Mouse (Mus musculus): ENCODE results near the gene Fam155a. TPM values are rescaled to one million over a fixed set of nuclear protein-coding genes. Genes with fewer than 3 reads are reported as not detected.
A peak's percentile ranks its signal among the peaks of the same experiment; 100 is the strongest.

Fam155a gene
- polyA plus RNA-seq, 1 experiment from 2014 or later, result 1.0 TPM

DNA sequence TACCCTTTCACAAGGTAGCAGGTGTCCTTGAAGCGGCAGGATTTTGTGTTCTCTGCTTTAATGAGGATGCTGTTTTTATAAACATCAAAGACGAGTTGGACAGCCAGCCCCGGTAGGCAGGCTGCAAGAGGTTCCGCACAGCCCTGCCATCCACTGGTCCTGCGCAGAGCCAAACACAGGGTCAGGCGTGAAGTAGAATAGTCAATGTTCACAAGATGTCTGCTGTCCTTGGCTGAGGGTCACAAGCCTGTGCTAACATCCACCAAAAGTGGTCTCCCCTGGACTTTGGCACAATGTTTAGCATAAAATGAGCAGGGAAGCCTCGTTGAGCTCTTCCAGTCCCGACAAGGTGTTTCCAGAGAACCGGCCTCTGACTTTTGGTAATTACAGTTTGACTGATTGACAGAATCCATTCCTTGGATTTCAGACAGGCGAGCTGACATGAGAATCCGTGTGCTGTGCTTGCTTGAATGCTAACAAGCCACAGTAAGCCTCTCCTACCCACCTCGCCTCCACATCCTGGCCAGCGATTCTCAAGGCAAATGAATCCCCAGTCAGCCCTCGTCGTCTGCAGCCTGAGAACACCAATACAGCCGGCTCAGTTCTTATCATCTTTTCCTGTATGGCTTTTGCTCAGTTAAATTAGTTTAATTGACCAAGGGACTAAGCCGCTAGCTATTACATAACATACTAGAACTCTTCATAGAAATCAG lies 522.7 kb downstream of the Fam155a start:
- Histone ChIP-seq H3K4me1 (peaks cover 6% of the 10 kb centered on the region), H3K4me3 (no peak overlapping the region), H3K27ac (no peak overlapping the region), H3K27me3 (no peaks in the 10 kb centered on the region), H3K36me3 (no peaks in the 10 kb centered on the region), H3K9ac (no peak overlapping the region), H3K4me2 (no peak overlapping the region), H3K9me3 (no peaks in the 10 kb centered on the region)
- 66% methylated on average over 17 of the region's 17 CpGs for WGBS
- no peak for ATAC-seq (ENCODE audit: insufficient number of reproducible peaks, insufficient read depth, low FRiP score, low TSS enrichment, low read depth)

DNA sequence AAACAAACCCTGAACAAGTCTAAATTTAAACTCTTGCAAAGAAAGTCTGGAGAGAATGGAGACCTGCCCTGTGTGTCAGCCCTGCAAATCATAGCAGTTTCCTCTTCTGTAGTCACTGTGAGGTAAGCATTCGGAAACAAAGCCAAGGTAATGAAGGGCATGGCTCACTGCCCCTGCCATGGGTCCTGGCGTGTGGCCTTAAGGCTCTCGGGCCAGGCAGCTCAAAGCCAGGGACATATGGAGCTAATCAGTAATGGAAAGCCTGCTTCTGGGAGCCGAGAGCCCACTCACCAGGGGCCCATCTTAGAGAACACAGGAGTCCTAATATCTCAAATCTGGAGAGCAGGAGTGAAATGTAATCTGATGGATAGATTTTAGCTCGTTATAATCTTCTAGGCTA lies 525.0 kb downstream of the Fam155a start:
- no peak overlapping the region for H3K4me2 ChIP-seq
- H3K27ac ChIP-seq, result no peak overlapping the region
- no peaks in the 10 kb centered on the region for H3K27me3 ChIP-seq
- WGBS, result 22% methylated on average over 5 of the region's 5 CpGs
- peaks cover 6% of the 10 kb centered on the region for H3K4me1 ChIP-seq
- no peaks in the 10 kb centered on the region for H3K9me3 ChIP-seq
- no peaks in the 10 kb centered on the region for H3K36me3 ChIP-seq
- ATAC-seq (ENCODE audit: insufficient number of reproducible peaks, insufficient read depth, low FRiP score, low TSS enrichment, low read depth), result no peak
- no peak overlapping the region for H3K4me3 ChIP-seq
- no peak overlapping the region for H3K9ac ChIP-seq

DNA sequence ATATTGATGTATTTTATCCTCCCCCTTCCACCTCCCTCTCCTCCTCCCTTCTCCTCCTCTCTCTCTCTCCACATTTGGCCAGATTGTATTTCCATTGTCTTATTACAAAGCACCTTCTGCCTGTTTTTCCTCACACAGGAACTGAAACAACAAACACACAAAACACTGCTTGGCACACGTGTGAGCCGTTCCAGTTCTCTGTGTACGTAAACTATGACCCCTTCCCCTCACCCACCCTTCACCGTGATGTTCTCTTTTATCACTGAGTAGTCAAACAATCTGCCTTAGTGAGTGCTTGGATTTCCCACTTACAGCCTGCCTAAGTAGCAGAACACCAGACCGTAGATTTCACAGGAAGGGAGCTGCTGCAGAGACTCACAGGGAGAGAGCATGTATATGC lies 530.0 kb downstream of the Fam155a start:
- Histone ChIP-seq H3K27me3 (no peaks in the 10 kb centered on the region), H3K27ac (no peak overlapping the region), H3K36me3 (no peaks in the 10 kb centered on the region), H3K9me3 (no peaks in the 10 kb centered on the region), H3K9ac (no peak overlapping the region), H3K4me1 (peaks cover 10% of the 10 kb centered on the region), H3K4me2 (no peak overlapping the region), H3K4me3 (no peak overlapping the region)
- 34% methylated on average over 5 of the region's 5 CpGs for WGBS
- ATAC-seq (ENCODE audit: insufficient number of reproducible peaks, insufficient read depth, low FRiP score, low TSS enrichment, low read depth), result no peak

DNA sequence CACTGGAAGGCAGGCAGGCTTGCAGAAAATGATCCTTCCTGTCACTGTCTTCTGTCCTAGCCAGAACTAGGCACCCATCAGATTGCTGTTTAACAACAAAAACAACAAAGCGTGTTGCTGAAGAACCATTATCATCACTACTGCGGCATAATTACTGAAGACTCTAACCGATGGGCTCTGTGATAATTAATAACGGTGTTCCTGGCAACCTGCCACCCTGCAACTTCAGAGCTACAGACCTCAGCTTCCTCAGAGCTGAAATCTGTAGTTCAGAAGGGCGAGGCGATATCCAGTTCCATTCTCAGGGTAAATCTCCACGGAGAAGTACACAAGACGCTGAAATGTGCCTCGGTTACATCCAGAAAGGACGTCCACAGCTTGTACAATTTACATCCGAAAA lies 531.2 kb downstream of the Fam155a start:
- no peak overlapping the region for H3K4me3 ChIP-seq
- H3K4me2 ChIP-seq, result no peak overlapping the region
- ATAC-seq (ENCODE audit: insufficient number of reproducible peaks, insufficient read depth, low FRiP score, low TSS enrichment, low read depth), result no peak
- 0 out of 2 replicates have a peak, but pooled peaks cover under 1% of the 10 kb centered on the region for H3K27me3 ChIP-seq
- no peaks in the 10 kb centered on the region for H3K36me3 ChIP-seq
- H3K4me1 ChIP-seq, result peaks cover 14% of the 10 kb centered on the region
- H3K9me3 ChIP-seq, result no peaks in the 10 kb centered on the region
- no peak overlapping the region for H3K27ac ChIP-seq
- no peak overlapping the region for H3K9ac ChIP-seq
- WGBS, result 51% methylated on average over 11 of the region's 11 CpGs

DNA sequence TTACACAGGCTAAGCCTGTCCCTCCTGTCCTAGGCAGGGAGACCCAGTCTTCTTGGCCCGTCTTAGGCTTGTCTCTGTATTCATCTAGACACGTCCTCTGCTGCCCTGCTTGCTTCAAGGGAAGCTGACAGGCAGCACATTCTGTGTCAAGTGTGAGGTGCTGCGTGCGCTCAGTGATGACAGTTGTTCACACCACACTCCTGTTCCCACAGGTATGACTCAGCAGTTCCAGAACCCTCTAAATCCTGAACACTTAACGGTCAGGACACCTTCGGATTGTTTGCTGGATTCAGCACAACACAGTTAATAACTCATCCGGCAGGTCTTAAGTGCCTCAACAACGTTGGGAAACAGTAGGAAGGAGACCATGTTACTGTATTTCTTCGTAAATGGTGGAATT lies 532.0 kb downstream of the Fam155a start:
- no peak overlapping the region for H3K4me2 ChIP-seq
- no peak for ATAC-seq (ENCODE audit: insufficient number of reproducible peaks, insufficient read depth, low FRiP score, low TSS enrichment, low read depth)
- H3K9ac ChIP-seq, result no peak overlapping the region
- WGBS, result 82% methylated on average over 9 of the region's 9 CpGs
- no peak overlapping the region for H3K4me3 ChIP-seq
- no peak overlapping the region for H3K27ac ChIP-seq
- no peaks in the 10 kb centered on the region for H3K36me3 ChIP-seq
- peaks cover 14% of the 10 kb centered on the region for H3K4me1 ChIP-seq
- H3K27me3 ChIP-seq, result 0 out of 2 replicates have a peak, but pooled peaks cover 2% of the 10 kb centered on the region
- H3K9me3 ChIP-seq, result no peaks in the 10 kb centered on the region

DNA sequence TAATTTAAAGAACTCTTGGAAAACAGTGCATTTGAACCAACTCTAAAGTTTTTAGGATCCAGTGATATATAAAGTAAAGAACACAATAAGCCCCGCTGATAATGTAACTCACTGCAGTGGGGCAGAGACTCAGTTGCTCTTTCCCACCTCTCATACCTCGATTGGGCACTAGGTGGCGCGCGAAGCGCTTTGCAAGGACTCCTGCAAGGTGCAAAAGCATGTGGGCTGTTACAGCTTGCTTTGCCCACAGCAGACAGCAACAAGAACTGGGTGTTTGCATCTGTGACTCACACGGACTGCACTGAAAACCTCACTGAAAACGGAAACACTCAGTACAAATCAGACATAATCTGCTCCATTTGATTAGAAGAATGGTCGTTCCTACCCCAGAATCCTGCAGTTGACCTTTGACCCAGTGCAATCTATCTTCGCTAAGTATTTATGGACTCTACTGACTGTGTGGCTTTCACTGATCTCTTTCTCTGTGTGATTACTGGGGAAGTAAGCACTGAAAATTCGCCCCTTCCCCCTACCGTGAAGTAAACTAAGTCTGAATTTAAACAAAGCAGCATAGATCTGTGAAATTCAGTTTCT lies 537.5 kb downstream of the Fam155a start:
- Histone ChIP-seq H3K9me3 (no peaks in the 10 kb centered on the region), H3K36me3 (no peaks in the 10 kb centered on the region), H3K9ac (no peak overlapping the region), H3K27ac (no peak overlapping the region), H3K4me1 (peaks cover 8% of the 10 kb centered on the region), H3K27me3 (peaks cover 2% of the 10 kb centered on the region; the same call in 1 of the 2 replicates), H3K4me2 (no peak overlapping the region), H3K4me3 (no peak overlapping the region)
- ATAC-seq (ENCODE audit: insufficient number of reproducible peaks, insufficient read depth, low FRiP score, low TSS enrichment, low read depth), result 0 out of 2 replicates have a peak, but pooled peaks have one; percentile 62
- WGBS, result 6% methylated on average over 12 of the region's 12 CpGs

DNA sequence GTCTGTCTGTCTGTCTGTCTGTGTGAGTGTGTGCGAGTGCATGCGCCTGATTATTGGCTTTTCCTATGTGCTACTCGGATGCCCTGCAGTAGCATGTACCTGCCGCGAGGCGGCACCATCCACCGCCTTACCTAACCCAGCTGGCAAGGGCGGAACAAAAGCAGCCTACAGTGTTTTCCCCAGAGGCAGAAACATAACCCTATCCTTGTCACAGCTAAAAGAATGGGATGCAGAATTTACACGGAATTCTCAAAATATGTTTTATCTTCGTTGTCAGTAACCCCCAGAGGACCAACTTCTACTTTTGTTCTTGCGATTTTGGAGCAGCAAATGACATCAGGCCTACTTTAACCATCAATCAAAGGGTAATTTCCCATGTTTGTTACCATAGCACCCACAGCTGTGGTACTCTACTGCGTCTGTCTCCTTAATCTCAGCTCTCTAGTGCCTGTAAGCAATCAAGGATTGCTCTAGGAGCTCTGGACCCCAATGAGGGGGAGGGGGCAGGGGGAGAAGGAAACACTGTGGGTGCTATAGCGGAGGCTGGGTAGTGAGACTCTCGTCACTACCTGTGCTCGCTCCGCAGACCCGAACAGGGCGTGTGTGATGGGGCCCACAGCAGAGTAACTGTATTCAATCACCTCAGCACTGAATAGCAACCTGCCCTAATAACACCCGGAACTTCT lies 543.0 kb downstream of the Fam155a start:
- H3K4me3 ChIP-seq, result no peak overlapping the region
- no peak overlapping the region for H3K27ac ChIP-seq
- no peak overlapping the region for H3K9ac ChIP-seq
- 36% methylated on average over 19 of the region's 19 CpGs for WGBS
- H3K4me2 ChIP-seq, result no peak overlapping the region
- no peaks in the 10 kb centered on the region; the same call in 1 of the 2 replicates for H3K27me3 ChIP-seq
- H3K4me1 ChIP-seq, result peaks cover 3% of the 10 kb centered on the region; the same call in 1 of the 2 replicates
- H3K9me3 ChIP-seq, result no peaks in the 10 kb centered on the region
- no peak for ATAC-seq (ENCODE audit: insufficient number of reproducible peaks, insufficient read depth, low FRiP score, low TSS enrichment, low read depth)
- no peaks in the 10 kb centered on the region for H3K36me3 ChIP-seq

DNA sequence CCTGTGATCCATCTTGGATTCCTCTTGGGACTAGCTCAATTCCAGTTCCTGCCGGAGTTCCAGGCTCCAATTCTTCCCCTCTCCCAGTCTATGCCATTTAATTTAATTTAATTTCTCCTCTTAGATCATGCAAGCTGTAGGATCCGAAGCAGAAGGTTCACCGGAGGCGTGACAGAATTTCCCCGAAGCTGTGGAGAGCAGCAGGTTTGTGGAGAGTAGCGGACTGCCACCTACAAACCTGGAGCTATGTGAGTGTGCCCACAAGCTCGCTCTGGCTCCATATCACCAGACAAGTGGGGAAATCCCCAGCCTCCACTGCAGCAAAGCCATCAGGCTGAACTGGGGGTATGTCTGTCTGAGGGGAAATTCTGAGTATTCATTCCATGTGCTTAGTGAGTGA lies 544.2 kb downstream of the Fam155a start:
- Histone ChIP-seq H3K4me3 (no peak overlapping the region), H3K4me1 (peaks cover 3% of the 10 kb centered on the region; the same call in 1 of the 2 replicates), H3K9me3 (no peaks in the 10 kb centered on the region), H3K36me3 (no peaks in the 10 kb centered on the region), H3K9ac (no peak overlapping the region), H3K4me2 (no peak overlapping the region), H3K27me3 (no peaks in the 10 kb centered on the region; the same call in 1 of the 2 replicates), H3K27ac (no peak overlapping the region)
- no peak for ATAC-seq (ENCODE audit: insufficient number of reproducible peaks, insufficient read depth, low FRiP score, low TSS enrichment, low read depth)
- WGBS, result 62% methylated on average over 7 of the region's 7 CpGs

DNA sequence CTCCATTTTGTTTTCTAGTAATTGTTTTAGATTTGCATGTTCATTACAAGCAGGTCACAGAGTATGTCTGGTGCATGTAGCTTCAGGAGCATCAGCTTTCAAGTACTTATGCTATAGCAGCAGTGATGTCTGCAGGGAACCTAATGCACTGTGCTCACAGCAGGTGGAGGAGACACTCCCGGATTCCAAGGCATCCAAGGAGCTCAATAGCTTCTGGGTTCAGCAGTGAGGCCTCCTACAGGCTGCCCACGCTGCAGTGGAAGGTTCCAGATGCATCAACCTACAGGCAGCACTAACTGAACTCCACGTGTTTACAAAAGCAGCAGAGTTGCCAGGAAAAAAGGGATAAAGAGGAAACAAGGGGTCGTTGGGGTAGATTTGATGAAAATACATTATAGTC lies 559.2 kb downstream of the Fam155a start:
- no peak for ATAC-seq (ENCODE audit: insufficient number of reproducible peaks, insufficient read depth, low FRiP score, low TSS enrichment, low read depth)
- Histone ChIP-seq H3K27me3 (no peaks in the 10 kb centered on the region), H3K4me1 (peaks cover 8% of the 10 kb centered on the region; the same call in 1 of the 2 replicates), H3K36me3 (no peaks in the 10 kb centered on the region), H3K4me2 (no peak overlapping the region), H3K4me3 (no peak overlapping the region), H3K9me3 (no peaks in the 10 kb centered on the region), H3K27ac (no peak overlapping the region), H3K9ac (no peak overlapping the region)
- 65% methylated on average over 4 of the region's 4 CpGs for WGBS

DNA sequence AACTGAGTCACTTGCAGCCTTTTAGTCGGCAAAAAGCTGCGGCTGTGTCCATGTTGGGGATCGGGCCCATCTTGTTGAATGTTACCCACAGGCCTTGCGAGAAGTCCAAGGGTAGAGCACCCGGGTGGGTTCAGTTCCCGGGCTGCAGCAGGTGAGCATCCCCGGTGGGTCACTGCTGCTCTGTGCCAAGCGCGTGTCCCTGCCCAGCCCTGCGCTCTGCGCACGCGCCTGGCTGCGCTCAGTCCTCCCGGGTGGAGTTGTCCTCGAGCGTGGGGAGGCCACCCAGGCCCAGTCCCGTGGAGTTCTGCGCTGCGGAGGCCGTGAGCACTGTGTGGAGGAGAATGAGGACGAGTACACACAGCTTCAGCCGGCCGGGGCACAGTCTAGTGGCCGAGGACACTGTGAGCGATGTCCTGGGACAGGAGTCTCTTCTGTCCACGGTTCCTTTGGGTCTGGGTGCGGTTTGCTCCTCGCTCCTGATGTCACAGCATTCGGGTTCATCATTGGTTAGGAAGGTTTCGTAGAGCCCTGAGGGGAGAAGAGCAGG lies 563.4 kb downstream of the Fam155a start:
- Histone ChIP-seq H3K27ac (no peak overlapping the region), H3K4me1 (0 out of 2 replicates have a peak, but pooled peaks cover 7% of the 10 kb centered on the region), H3K9me3 (no peaks in the 10 kb centered on the region), H3K27me3 (no peaks in the 10 kb centered on the region), H3K9ac (no peak overlapping the region), H3K4me3 (no peak overlapping the region), H3K4me2 (no peak overlapping the region), H3K36me3 (no peaks in the 10 kb centered on the region)
- WGBS, result 91% methylated on average over 31 of the region's 31 CpGs
- ATAC-seq (ENCODE audit: insufficient number of reproducible peaks, insufficient read depth, low FRiP score, low TSS enrichment, low read depth), result peak; percentile 37; the same call in 1 of the 2 replicates

DNA sequence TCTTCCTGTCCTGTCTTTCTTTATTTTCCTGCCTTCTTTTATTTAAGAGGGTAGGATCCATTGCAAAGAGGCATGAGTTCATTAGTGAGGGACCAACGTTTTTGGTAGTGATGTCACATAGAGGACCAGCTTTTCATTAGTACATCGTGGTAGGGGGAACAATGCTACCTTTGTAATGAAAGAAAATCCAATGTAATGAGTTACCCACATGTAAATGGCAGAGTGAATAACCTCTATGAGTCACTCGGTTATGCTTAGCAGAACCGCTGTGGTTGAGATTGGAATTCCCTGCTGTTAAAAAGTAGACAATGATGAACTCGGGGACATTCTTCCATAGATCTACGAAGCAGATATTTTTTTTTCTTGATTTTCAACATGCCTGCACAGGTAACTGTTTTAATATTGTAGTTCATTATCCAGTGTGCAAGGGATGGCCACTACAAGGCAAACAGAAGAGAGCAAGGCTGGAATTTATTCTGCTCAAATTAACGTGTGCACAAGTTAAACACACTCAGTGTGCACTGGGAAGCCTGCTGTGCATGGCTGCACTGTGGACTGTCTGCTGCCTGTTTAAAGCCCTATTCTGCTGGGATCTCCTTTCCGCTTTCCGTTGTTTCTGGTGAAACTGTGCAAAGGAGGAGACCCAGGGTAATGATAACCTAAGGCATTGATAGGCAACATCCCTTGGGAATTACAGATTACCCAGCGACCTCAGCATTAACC lies 566.5 kb downstream of the Fam155a start:
- Histone ChIP-seq H3K27me3 (no peaks in the 10 kb centered on the region), H3K9ac (no peak overlapping the region), H3K4me3 (no peak overlapping the region), H3K4me1 (0 out of 2 replicates have a peak, but pooled peaks cover 7% of the 10 kb centered on the region), H3K9me3 (no peaks in the 10 kb centered on the region), H3K4me2 (no peak overlapping the region), H3K36me3 (no peaks in the 10 kb centered on the region), H3K27ac (peak overlapping the region; percentile 34; the same call in 1 of the 2 replicates)
- no peak for ATAC-seq (ENCODE audit: insufficient number of reproducible peaks, insufficient read depth, low FRiP score, low TSS enrichment, low read depth)
- 39% methylated on average over 10 of the region's 10 CpGs for WGBS
